Mouse (Mus musculus): ENCODE results near the gene Flt4. TPM values are rescaled to one million over a fixed set of nuclear protein-coding genes. Genes with fewer than 3 reads are reported as not detected.
"Not testable (repeated sequence)": the region's sequence is repeated elsewhere in the genome, so short reads cannot be mapped to it uniquely, and the experiment has no call there.

Flt4 gene
- total RNA-seq (2014; fragmentation: Nextera tagmentation) (0.15 and 0.44 TPM in 2 replicates), total RNA-seq (2017) (under 0.01 and 0.12 TPM in 2 replicates), polyA plus RNA-seq (2012) (0.02 TPM in 2 replicates)

- not testable (repeated sequence) for DNase-seq (ENCODE audit: low spot score); H3K36me3 ChIP-seq (replicated peaks); H3K4me3 ChIP-seq (ENCODE audit: low read depth, low read length); H3K9me3 ChIP-seq (replicated peaks); H3K27me3 ChIP-seq (ENCODE audit: insufficient read depth, low read length); H3K4me1 ChIP-seq (ENCODE audit: insufficient read depth, low read depth, low read length); ATAC-seq (ENCODE audit: extremely low read depth, insufficient number of reproducible peaks, low FRiP score, poor library complexity, severe bottlenecking)
These were observed at the start of gene Flt4 for GRCm38 (mm10) chr11:49608938-49609867. Gene Flt4, plus strand, starts transcription at chr11:49609263.

- H3K9me3 ChIP-seq (replicated peaks); H3K36me3 ChIP-seq (replicated peaks); H3K27me3 ChIP-seq (ENCODE audit: insufficient read depth, low read length); H3K4me3 ChIP-seq (ENCODE audit: low read depth, low read length); DNase-seq (ENCODE audit: low spot score); ATAC-seq (ENCODE audit: extremely low read depth, insufficient number of reproducible peaks, low FRiP score, poor library complexity, severe bottlenecking); H3K4me1 ChIP-seq (ENCODE audit: insufficient read depth, low read depth, low read length): not testable (repeated sequence)
These were observed 34.0 kb upstream of the Flt4 start for GRCm38 (mm10) chr11:49575054-49575453.

- not testable (repeated sequence) for H3K27me3 ChIP-seq (ENCODE audit: insufficient read depth, low read length); H3K9me3 ChIP-seq (replicated peaks); ATAC-seq (ENCODE audit: extremely low read depth, insufficient number of reproducible peaks, low FRiP score, poor library complexity, severe bottlenecking); H3K36me3 ChIP-seq (replicated peaks); H3K4me3 ChIP-seq (ENCODE audit: low read depth, low read length); DNase-seq (ENCODE audit: low spot score); H3K4me1 ChIP-seq (ENCODE audit: insufficient read depth, low read depth, low read length)
These were observed 28.6 kb upstream of the Flt4 start for GRCm38 (mm10) chr11:49580452-49580851.

- Histone ChIP-seq H3K4me1 (ENCODE audit: insufficient read depth, low read depth, low read length) (no peaks in the 10 kb centered on the region), H3K9me3 (replicated peaks) (no peaks in the 10 kb centered on the region), H3K4me3 (ENCODE audit: low read depth, low read length) (no peak overlapping the region), H3K36me3 (replicated peaks) (no peaks in the 10 kb centered on the region), H3K27me3 (ENCODE audit: insufficient read depth, low read length) (no peaks in the 10 kb centered on the region; the same call in 1 of the 2 replicates)
- TF ChIP-seq POLR2AphosphoS5 (IDR thresholded peaks at IDR 0.05; ENCODE audit: insufficient replicate concordance, low read depth, low read length), result no peak
- no peak for TF ChIP-seq TAL1 (conservative IDR thresholded peaks at IDR 0.05; ENCODE audit: low read depth, low read length)
- TF ChIP-seq CTCF (IDR thresholded peaks at IDR 0.05; ENCODE audit: low read depth, low read length), result no peak
- TF ChIP-seq GATA1 (IDR thresholded peaks at IDR 0.05; ENCODE audit: borderline replicate concordance, low read length), result no peak
- no peak for TF ChIP-seq GATA2 (IDR thresholded peaks at IDR 0.05; ENCODE audit: borderline replicate concordance, low read depth, low read length)
- no peak for DNase-seq (ENCODE audit: low spot score)
- no peak for ATAC-seq (ENCODE audit: extremely low read depth, insufficient number of reproducible peaks, low FRiP score, poor library complexity, severe bottlenecking)
These were observed 18.9 kb upstream of the Flt4 start for GRCm38 (mm10) chr11:49590213-49590612.

GRCm38 (mm10) chr11:49597149-49597548 is 11.9 kb upstream of the Flt4 start:
- not testable (repeated sequence) for H3K36me3 ChIP-seq (replicated peaks); H3K9me3 ChIP-seq (replicated peaks); DNase-seq (ENCODE audit: low spot score); ATAC-seq (ENCODE audit: extremely low read depth, insufficient number of reproducible peaks, low FRiP score, poor library complexity, severe bottlenecking); H3K4me1 ChIP-seq (ENCODE audit: insufficient read depth, low read depth, low read length); H3K4me3 ChIP-seq (ENCODE audit: low read depth, low read length); H3K27me3 ChIP-seq (ENCODE audit: insufficient read depth, low read length)

GRCm38 (mm10) chr11:49608306-49608705 is 757 bp upstream of the Flt4 start:
- not testable (repeated sequence) for H3K4me3 ChIP-seq (ENCODE audit: low read depth, low read length); DNase-seq (ENCODE audit: low spot score); H3K4me1 ChIP-seq (ENCODE audit: insufficient read depth, low read depth, low read length); H3K9me3 ChIP-seq (replicated peaks); H3K36me3 ChIP-seq (replicated peaks); ATAC-seq (ENCODE audit: extremely low read depth, insufficient number of reproducible peaks, low FRiP score, poor library complexity, severe bottlenecking)
- H3K27me3 ChIP-seq (ENCODE audit: insufficient read depth, low read length), result peaks cover 11% of the 10 kb centered on the region

- H3K4me3 ChIP-seq (ENCODE audit: low read depth, low read length); DNase-seq (ENCODE audit: low spot score): not testable (repeated sequence)
These were observed 1.1 kb downstream of the Flt4 start for GRCm38 (mm10) chr11:49609868-49610824.

GRCm38 (mm10) chr11:49611349-49611748 is 2.3 kb downstream of the Flt4 start:
- not testable (repeated sequence) for ATAC-seq (ENCODE audit: extremely low read depth, insufficient number of reproducible peaks, low FRiP score, poor library complexity, severe bottlenecking); DNase-seq (ENCODE audit: low spot score); H3K4me1 ChIP-seq (ENCODE audit: insufficient read depth, low read depth, low read length); H3K9me3 ChIP-seq (replicated peaks); H3K36me3 ChIP-seq (replicated peaks); H3K4me3 ChIP-seq (ENCODE audit: low read depth, low read length)
- peaks cover 12% of the 10 kb centered on the region for H3K27me3 ChIP-seq (ENCODE audit: insufficient read depth, low read length)

More at GRCm38 (mm10) chr11:49609868-49610824, 1.1 kb downstream of the Flt4 start:
- H3K36me3 ChIP-seq (replicated peaks); H3K27me3 ChIP-seq (ENCODE audit: insufficient read depth, low read length); H3K4me1 ChIP-seq (ENCODE audit: insufficient read depth, low read depth, low read length); ATAC-seq (ENCODE audit: extremely low read depth, insufficient number of reproducible peaks, low FRiP score, poor library complexity, severe bottlenecking); H3K9me3 ChIP-seq (replicated peaks): not testable (repeated sequence)

Data from G1E (cell line).